Mouse (Mus musculus) stomach, embryonic 15.5 days (tissue): ENCODE measurements around the gene Rnf39. TPM values are rescaled to one million over a fixed set of nuclear protein-coding genes. Genes with fewer than 3 reads are reported as not detected.
A peak's percentile ranks its signal among the peaks of the same experiment; 100 is the strongest.

Experiments
- ATAC-seq: fragments of 200-750 bp; cut with Nextera tagmentation; 2 replicates; pipeline ENCODE4 v1.8.0; 2017; ENCODE audit warnings: low read depth, moderate number of reproducible peaks, moderate TSS enrichment; ENCODE audit not compliant: insufficient read depth, low FRiP score
- H3K27ac ChIP-seq: fragments of 300-500 bp; sonication (generic); 2 replicates; pipeline ENCODE4 v1.5.1; 2015; ENCODE audit warnings: mild to moderate bottlenecking, inconsistent platforms
- H3K27me3 ChIP-seq: fragments of 300-500 bp; sonication (generic); replicated peaks from 2 replicates; pipeline ENCODE4 v1.6.1; 2015; ENCODE audit warnings: inconsistent platforms
- H3K36me3 ChIP-seq: fragments of 300-500 bp; sonication (generic); 2 replicates; pipeline ENCODE4 v1.6.1; 2015; ENCODE audit warnings: inconsistent platforms
- H3K4me1 ChIP-seq: fragments of 300-500 bp; sonication (generic); 2 replicates; pipeline ENCODE4 v1.6.1; 2015; ENCODE audit warnings: inconsistent platforms
- H3K4me2 ChIP-seq: fragments of 300-500 bp; sonication (generic); 2 replicates; pipeline ENCODE4 v1.6.1; 2015; ENCODE audit warnings: mild to moderate bottlenecking, inconsistent platforms
- H3K4me3 ChIP-seq: fragments of 300-500 bp; sonication (generic); replicated peaks from 2 replicates; pipeline ENCODE4 v1.5.1; 2015; ENCODE audit warnings: inconsistent platforms
- H3K9ac ChIP-seq: fragments of 300-500 bp; sonication (generic); 2 replicates; pipeline ENCODE4 v1.6.1; 2015; ENCODE audit warnings: inconsistent platforms
- H3K9me3 ChIP-seq: fragments of 300-500 bp; sonication (generic); 2 replicates; pipeline ENCODE4 v1.6.1; 2016; ENCODE audit warnings: inconsistent platforms
- WGBS: fragments of 180-500 bp; shearing (Covaris S2); methylation state at CpG from one replicate; pipeline ENCODE4 v1.1.7; 2015; 5-methylcytosine and 5-hydroxymethylcytosine counted together
- polyA plus RNA-seq: library from polyadenylated mRNA; unstranded; fragments of >200 nt; fragmentation: Nextera tagmentation; extraction: Ambion mirVana; gene quantifications from 2 replicates; pipeline ENCODE4 v1.2.1, GENCODE M21; 2015

The Rnf39 gene
- polyA plus RNA-seq, 1 experiment from 2014 or later: 2.4 TPM

DNA sequence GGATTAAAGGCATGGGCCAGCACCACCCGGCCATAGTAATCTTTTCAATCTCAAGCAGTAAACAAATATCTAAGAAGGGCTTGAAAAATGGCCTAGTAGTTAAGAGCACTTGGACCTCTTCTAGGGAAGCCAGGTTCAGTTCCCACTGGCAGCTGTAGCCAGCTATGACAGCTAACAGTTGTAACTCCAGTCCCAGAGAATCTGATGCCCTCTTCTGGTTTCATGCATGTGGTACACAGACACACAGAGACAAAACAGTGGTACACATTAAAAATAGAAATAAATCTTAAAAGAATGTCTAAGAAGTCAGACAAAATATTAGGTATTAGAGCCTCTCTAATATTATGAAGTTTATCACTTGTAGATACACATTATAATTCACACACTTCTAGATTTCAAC lies 18.4 kb downstream of the Rnf39 start:
- Histone ChIP-seq H3K4me3 (no peak overlapping the region), H3K27ac (no peak overlapping the region), H3K4me1 (peaks cover 8% of the 10 kb centered on the region), H3K36me3 (peaks cover under 1% of the 10 kb centered on the region), H3K4me2 (no peak overlapping the region), H3K9ac (no peak overlapping the region), H3K27me3 (no peaks in the 10 kb centered on the region), H3K9me3 (no peaks in the 10 kb centered on the region)
- ATAC-seq: no peak
- 57% methylated on average over 1 of the region's 1 CpGs for WGBS

DNA sequence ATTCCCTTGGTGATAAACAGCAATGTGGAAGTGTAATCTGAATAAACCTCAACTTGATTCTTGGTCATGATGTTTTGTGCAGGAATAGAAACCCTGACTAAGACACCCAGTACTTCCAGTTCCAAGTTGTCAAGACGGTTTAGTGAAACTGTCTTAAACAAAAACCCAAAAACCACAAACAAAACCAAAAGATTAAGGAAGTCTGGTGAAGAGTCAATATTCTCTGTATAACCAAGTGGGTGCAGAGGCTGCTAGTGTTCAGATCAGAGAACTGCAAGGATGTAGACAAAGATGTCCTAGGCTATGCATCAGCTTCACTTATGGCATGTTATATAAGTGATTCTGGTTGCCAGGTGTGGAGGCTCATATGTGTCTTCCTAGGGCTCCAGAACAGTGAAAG lies 24.2 kb downstream of the Rnf39 start:
- Histone ChIP-seq H3K27me3 (no peaks in the 10 kb centered on the region), H3K4me2 (no peak overlapping the region), H3K9ac (no peak overlapping the region), H3K27ac (no peak overlapping the region), H3K36me3 (no peaks in the 10 kb centered on the region), H3K4me1 (no peaks in the 10 kb centered on the region), H3K4me3 (no peak overlapping the region), H3K9me3 (no peaks in the 10 kb centered on the region)
- 76% methylated on average over 1 of the region's 1 CpGs for WGBS
- ATAC-seq: no peak

GRCm38 (mm10) chr17:36970316-36970890 lies 27.7 kb downstream of the Rnf39 start:
- no peaks in the 10 kb centered on the region for H3K4me1 ChIP-seq
- no peak overlapping the region for H3K4me3 ChIP-seq
- H3K9me3 ChIP-seq: no peaks in the 10 kb centered on the region
- H3K36me3 ChIP-seq: no peaks in the 10 kb centered on the region
- 74% methylated on average over 14 of the region's 14 CpGs for WGBS
- ATAC-seq: no peak
- H3K9ac ChIP-seq: no peak overlapping the region
- H3K27ac ChIP-seq: no peak overlapping the region
- no peaks in the 10 kb centered on the region for H3K27me3 ChIP-seq
- H3K4me2 ChIP-seq: no peak overlapping the region

DNA sequence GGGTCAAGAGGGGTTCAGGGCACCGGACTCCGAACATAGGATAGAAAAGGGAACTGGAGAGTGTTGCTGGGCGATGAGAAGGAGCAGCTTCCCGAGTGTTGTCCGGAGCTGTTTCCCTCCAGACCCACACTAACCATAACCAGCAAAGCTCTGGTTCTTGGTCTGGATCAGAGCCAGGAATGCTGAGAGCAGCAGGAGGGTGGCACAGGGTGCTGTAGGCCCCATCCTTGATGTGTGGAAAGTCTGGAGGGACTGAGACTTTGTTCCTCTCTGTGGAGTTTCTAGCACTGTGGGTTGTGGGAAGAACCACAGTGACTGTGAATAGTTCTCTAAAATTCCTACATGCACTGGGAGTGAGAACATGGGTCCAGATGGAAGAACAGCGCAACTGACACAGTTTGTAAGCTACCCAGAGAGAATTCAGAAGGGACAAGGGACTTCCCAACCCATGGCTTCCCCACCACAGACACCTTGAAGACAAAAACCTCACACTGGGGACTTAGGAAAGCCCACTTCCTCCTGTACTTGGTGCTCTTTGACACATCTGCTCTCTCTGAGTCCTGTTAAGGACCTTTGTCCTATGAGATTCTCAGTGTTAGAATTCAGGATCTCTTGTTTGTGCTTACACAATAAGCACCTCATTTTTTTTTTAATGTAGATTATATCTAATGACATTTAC lies 28.6 kb downstream of the Rnf39 start:
- Histone ChIP-seq H3K4me2 (no peak overlapping the region), H3K4me3 (no peak overlapping the region), H3K9ac (no peak overlapping the region), H3K4me1 (no peaks in the 10 kb centered on the region), H3K27ac (no peak overlapping the region), H3K36me3 (no peaks in the 10 kb centered on the region), H3K9me3 (no peaks in the 10 kb centered on the region), H3K27me3 (no peaks in the 10 kb centered on the region)
- ATAC-seq: no peak
- 81% methylated on average over 6 of the region's 6 CpGs for WGBS

- Histone ChIP-seq H3K4me2 (no peak overlapping the region), H3K27ac (no peak overlapping the region), H3K36me3 (no peaks in the 10 kb centered on the region), H3K27me3 (no peaks in the 10 kb centered on the region), H3K9ac (no peak overlapping the region), H3K9me3 (no peaks in the 10 kb centered on the region), H3K4me3 (no peak overlapping the region), H3K4me1 (no peaks in the 10 kb centered on the region)
- no peak for ATAC-seq
- 70% methylated on average over 3 of the region's 3 CpGs for WGBS
These were observed 30.1 kb downstream of the Rnf39 start for GRCm38 (mm10) chr17:36972791-36973190.

DNA sequence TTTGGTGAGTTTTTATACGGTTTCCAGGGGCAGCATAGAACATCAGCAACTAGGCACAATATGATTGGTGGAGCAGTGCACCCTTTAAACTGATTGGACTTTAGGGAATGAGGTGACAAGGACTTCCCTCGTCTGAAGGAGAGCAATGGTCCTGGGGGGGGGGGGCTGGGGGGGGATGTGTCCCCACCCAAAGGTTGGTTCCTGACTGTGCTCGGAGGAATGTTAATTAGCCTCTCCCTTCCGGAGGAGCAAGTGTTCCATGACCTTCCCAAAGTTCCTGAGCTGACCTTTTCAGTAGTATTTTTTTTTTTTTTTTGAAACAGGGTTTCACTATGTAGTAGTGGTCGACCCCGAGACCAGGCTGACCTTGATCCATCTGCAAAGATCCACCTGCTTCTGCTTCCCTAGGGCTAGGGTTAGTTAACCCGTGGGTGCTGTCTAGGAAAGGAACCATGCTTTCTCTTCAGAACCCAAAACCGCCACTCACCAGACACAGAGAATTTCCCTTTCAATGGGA lies 30.6 kb downstream of the Rnf39 start:
- WGBS: 66% methylated on average over 8 of the region's 8 CpGs
- Histone ChIP-seq H3K4me3 (no peak overlapping the region), H3K27me3 (no peaks in the 10 kb centered on the region), H3K36me3 (no peaks in the 10 kb centered on the region), H3K9me3 (no peaks in the 10 kb centered on the region), H3K4me1 (no peaks in the 10 kb centered on the region), H3K27ac (no peak overlapping the region), H3K9ac (no peak overlapping the region), H3K4me2 (no peak overlapping the region)
- ATAC-seq: no peak

GRCm38 (mm10) chr17:36981221-36981813 lies 38.6 kb downstream of the Rnf39 start, which contains the start of gene 2410137M14Rik:
TSS of gene 2410137M14Rik (minus strand) at chr17:36981237.
- no peaks in the 10 kb centered on the region for H3K27me3 ChIP-seq
- H3K27ac ChIP-seq: no peak within 1 kb of the TSS
- peak within 1 kb of the TSS; percentile 42 for H3K4me2 ChIP-seq
- H3K9ac ChIP-seq: no peak within 1 kb of the TSS
- no peaks in the 10 kb centered on the region for H3K9me3 ChIP-seq
- H3K36me3 ChIP-seq: no peaks in the 10 kb centered on the region
- WGBS: 11% methylated on average over 18 of the region's 18 CpGs
- peaks cover 5% of the 10 kb centered on the region; the same call in 1 of the 2 replicates for H3K4me1 ChIP-seq
- ATAC-seq: no peak
- no peak within 1 kb of the TSS for H3K4me3 ChIP-seq

DNA sequence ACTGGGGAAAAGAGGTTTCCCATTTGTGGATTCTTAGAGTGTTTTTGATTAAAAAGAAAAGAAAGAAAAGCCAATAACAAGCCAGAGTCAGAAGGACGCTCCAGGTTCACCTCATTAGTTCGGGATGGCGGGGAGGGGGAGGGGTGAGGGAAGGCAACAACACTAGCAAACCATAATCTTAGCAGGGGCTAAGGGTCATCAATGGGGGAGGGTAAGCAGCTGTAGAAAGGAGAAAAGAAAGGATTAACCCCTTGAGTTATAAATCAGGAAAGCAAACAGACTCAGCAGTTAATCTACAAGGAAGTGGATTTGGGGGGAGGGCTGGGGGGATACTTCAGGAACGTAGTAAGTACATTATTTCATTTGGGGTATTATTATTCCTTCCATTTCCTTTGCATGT lies 39.1 kb downstream of the Rnf39 start:
- Histone ChIP-seq H3K27me3 (no peaks in the 10 kb centered on the region), H3K36me3 (no peaks in the 10 kb centered on the region), H3K9me3 (no peaks in the 10 kb centered on the region), H3K4me2 (peak overlapping the region; percentile 42; the same call in 1 of the 2 replicates), H3K4me1 (peaks cover 5% of the 10 kb centered on the region; the same call in 1 of the 2 replicates), H3K9ac (no peak overlapping the region), H3K27ac (no peak overlapping the region), H3K4me3 (no peak overlapping the region)
- ATAC-seq: no peak
- WGBS: 5% methylated on average over 4 of the region's 4 CpGs

GRCm38 (mm10) chr17:36982253-36983155 lies 39.8 kb downstream of the Rnf39 start:
- WGBS: 23% methylated on average over 5 of the region's 5 CpGs
- Histone ChIP-seq H3K9me3 (no peaks in the 10 kb centered on the region), H3K4me3 (no peak overlapping the region), H3K36me3 (no peaks in the 10 kb centered on the region), H3K4me1 (peaks cover 5% of the 10 kb centered on the region; the same call in 1 of the 2 replicates), H3K9ac (no peak overlapping the region), H3K4me2 (no peak overlapping the region), H3K27ac (no peak overlapping the region), H3K27me3 (0 out of 2 replicates have a peak, but pooled peaks cover 5% of the 10 kb centered on the region)
- ATAC-seq: no peak

GRCm38 (mm10) chr17:36988475-36988874 lies 45.8 kb downstream of the Rnf39 start:
- Histone ChIP-seq H3K27ac (no peak overlapping the region), H3K27me3 (peaks cover 18% of the 10 kb centered on the region; the same call in 1 of the 2 replicates), H3K4me3 (peak overlapping the region; percentile 14; the same call in 1 of the 2 replicates), H3K4me1 (no peaks in the 10 kb centered on the region), H3K9me3 (no peaks in the 10 kb centered on the region), H3K36me3 (no peaks in the 10 kb centered on the region), H3K9ac (no peak overlapping the region), H3K4me2 (peak overlapping the region; percentile 39)
- 11% methylated on average over 24 of the region's 24 CpGs for WGBS
- ATAC-seq: no peak

DNA sequence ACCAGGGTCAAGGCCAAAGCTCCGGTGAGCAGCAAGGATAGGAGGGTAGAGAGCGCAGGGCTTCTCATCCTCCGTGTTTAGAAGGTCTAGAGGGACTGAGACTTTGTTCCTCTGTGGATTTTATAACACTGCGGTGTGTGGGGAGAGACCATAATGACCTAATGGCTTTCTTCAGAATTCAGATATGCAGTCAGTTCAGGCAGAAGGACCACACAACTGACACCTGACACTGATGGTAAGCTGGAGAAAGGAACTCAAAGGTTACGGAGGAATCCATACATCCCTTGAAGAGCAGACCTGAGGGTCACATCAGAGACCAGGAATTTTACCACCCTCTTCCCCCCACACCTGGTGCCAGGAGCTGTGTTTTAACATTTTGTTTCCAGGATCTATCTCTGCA lies 46.7 kb downstream of the Rnf39 start, which contains the start of gene H2-M5:
Gene H2-M5 (minus strand): TSS at position 101 of the 400 bp plus-strand sequence.
- Histone ChIP-seq H3K27me3 (peaks cover 18% of the 10 kb centered on the region; the same call in 1 of the 2 replicates), H3K4me1 (no peaks in the 10 kb centered on the region), H3K4me2 (peak within 1 kb of the TSS; percentile 39), H3K27ac (no peak within 1 kb of the TSS), H3K9ac (no peak within 1 kb of the TSS), H3K4me3 (peak within 1 kb of the TSS; percentile 14; the same call in 1 of the 2 replicates), H3K36me3 (no peaks in the 10 kb centered on the region), H3K9me3 (no peaks in the 10 kb centered on the region)
- WGBS: 28% methylated on average over 5 of the region's 5 CpGs
- ATAC-seq: no peak; the same call in 1 of the 2 replicates
